Mouse (Mus musculus) adrenal gland, adult 18-20 months (tissue): Measurements from ENCODE around the gene Dars2. TPM values are rescaled to one million over a fixed set of nuclear protein-coding genes. Genes with fewer than 3 reads are reported as not detected.

ENCODE experiments used
- DNase-seq, 2 experiments: peaks; one replicate each; pipeline ENCODE4 v3.0.0; 2021 to 2022; ENCODE audit warnings: low spot score in 2 of 2
- long read RNA-seq, 2 experiments: library from polyadenylated mRNA; stranded (forward); transcript quantifications; one replicate each; pipeline ENCODE4 v2.0.0; 2021
- total RNA-seq, 2 experiments: library from RNA; stranded (reverse); gene quantifications; 1 replicate in 1 of 2; 2 replicates in 1 of 2; pipeline ENCODE4 v1.2.3; 2021

Dars2 gene
- 10 to 100 TPM; 24.3 to 27.5 TPM for total RNA-seq
- long read RNA-seq, experiment 1, transcript Dars2-201 (17 exons, 3,619 nt): major isoform, 20 of 26 reads
- long read RNA-seq, experiment 1, partial matches to known transcripts: 0 of 26 reads
- long read RNA-seq, experiment 1, other reads (novel, unspliced or antisense): 6 of 26 reads
- long read RNA-seq, experiment 2, transcript Dars2-203 (14 exons, 2,126 nt): minor isoform, 5 of 106 reads
- long read RNA-seq, experiment 2, transcript Dars2-201 (17 exons, 3,619 nt): major isoform, 75 of 106 reads
- long read RNA-seq, experiment 2, partial matches to known transcripts: 2 of 106 reads
- long read RNA-seq, experiment 2, other reads (novel, unspliced or antisense): 24 of 106 reads

GRCm38 (mm10) chr1:161070352-161071271, at the start of gene Dars2, which contains the start of gene Cenpl:
Gene Dars2, minus strand, starts transcription at chr1:161070658.
Gene Cenpl, plus strand, starts transcription at chr1:161070713.
- DNase-seq: peak; percentile 91 to 92

GRCm38 (mm10) chr1:161114591-161114990, 44.1 kb upstream of the Dars2 start:
- no peak for DNase-seq

GRCm38 (mm10) chr1:161109216-161109615, 38.8 kb upstream of the Dars2 start:
- no peak for DNase-seq

- DNase-seq: no peak
These were observed 33.4 kb upstream of the Dars2 start for GRCm38 (mm10) chr1:161103842-161104241.

- DNase-seq: no peak
These were observed 29.4 kb upstream of the Dars2 start for GRCm38 (mm10) chr1:161099721-161100405.

GRCm38 (mm10) chr1:161077243-161077642, 6.8 kb upstream of the Dars2 start:
- no peak for DNase-seq

- no peak for DNase-seq
These were observed 5.8 kb upstream of the Dars2 start for GRCm38 (mm10) chr1:161076238-161076637.

- DNase-seq: no peak
These were observed 788 bp upstream of the Dars2 start for GRCm38 (mm10) chr1:161071272-161071620.

- DNase-seq: no peak
These were observed 7.1 kb downstream of the Dars2 start for GRCm38 (mm10) chr1:161063351-161063750.

GRCm38 (mm10) chr1:161057164-161057563, 13.3 kb downstream of the Dars2 start:
- DNase-seq: no peak

- no peak for DNase-seq
These were observed 23.5 kb downstream of the Dars2 start for GRCm38 (mm10) chr1:161046972-161047371.

- no peak for DNase-seq
These were observed 29.0 kb downstream of the Dars2 start for GRCm38 (mm10) chr1:161041261-161042020.

GRCm38 (mm10) chr1:161040855-161041254, 29.6 kb downstream of the Dars2 start:
- DNase-seq: no peak

GRCm38 (mm10) chr1:161040426-161040770, 30.1 kb downstream of the Dars2 start:
- no peak for DNase-seq

- DNase-seq: no peak
These were observed 30.6 kb downstream of the Dars2 start for GRCm38 (mm10) chr1:161039741-161040425.

- no peak for DNase-seq
These were observed 31.3 kb downstream of the Dars2 start for GRCm38 (mm10) chr1:161038968-161039721.

- DNase-seq: no peak
These were observed 32.5 kb downstream of the Dars2 start for GRCm38 (mm10) chr1:161038004-161038403.

GRCm38 (mm10) chr1:161037599-161037998, 32.9 kb downstream of the Dars2 start:
- no peak for DNase-seq

GRCm38 (mm10) chr1:161037026-161037425, 33.4 kb downstream of the Dars2 start:
- no peak for DNase-seq
